Mouse (Mus musculus) MEL (cell line): Measurements from ENCODE around the gene Il1r2. TPM values are rescaled to one million over a fixed set of nuclear protein-coding genes. Genes with fewer than 3 reads are reported as not detected.

Experiments used
- DNase-seq: peaks from one replicate; pipeline ENCODE4 v3.0.0; 2011; ENCODE audit warnings: low read depth, low spot score
- H3K27ac ChIP-seq: 2 replicates; pipeline ENCODE4 v1.5.1; 2012; ENCODE audit warnings: low read depth, mild to moderate bottlenecking, control low read depth, low read length, moderate library complexity; ENCODE audit not compliant: control insufficient read depth
- H3K27me3 ChIP-seq, 2 experiments: fragments of 150-350 bp in 1 of 2; sonication (generic) in 1 of 2; 2 replicates each; pipeline ENCODE4 v1.6.1; 2012; ENCODE audit warnings: low read length in 2 of 2, mild to moderate bottlenecking in 2 of 2, improper control_type of control experiment in 1 of 2, moderate library complexity in 1 of 2; ENCODE audit not compliant: insufficient read depth in 2 of 2, control insufficient read depth in 1 of 2
- H3K36me3 ChIP-seq, 2 experiments: 2 replicates each; pipeline ENCODE4 v1.6.1; 2012 to 2014; ENCODE audit warnings: low read length in 2 of 2, improper control_type of control experiment in 1 of 2, inconsistent platforms in 1 of 2, mild to moderate bottlenecking in 1 of 2; ENCODE audit not compliant: insufficient read depth in 2 of 2, control insufficient read depth in 1 of 2
- H3K4me1 ChIP-seq, 2 experiments: fragments of 150-350 bp in 1 of 2; sonication (generic) in 1 of 2; 2 replicates each; pipeline ENCODE4 v1.6.1; 2012; ENCODE audit warnings: low read length in 2 of 2, improper control_type of control experiment in 1 of 2, mild to moderate bottlenecking in 1 of 2; ENCODE audit not compliant: insufficient read depth in 2 of 2, control insufficient read depth in 1 of 2
- H3K4me3 ChIP-seq, 2 experiments: fragments of 150-350 bp in 1 of 2; sonication (generic) in 1 of 2; 2 replicates each; pipeline ENCODE4 v1.5.1; 2012; ENCODE audit warnings: low read depth in 2 of 2, low read length in 2 of 2, mild to moderate bottlenecking in 2 of 2, moderate library complexity in 2 of 2, control low read depth in 1 of 2, improper control_type of control experiment in 1 of 2; ENCODE audit not compliant: control insufficient read depth in 1 of 2, insufficient read depth in 1 of 2
- H3K79me2 ChIP-seq: 2 replicates; pipeline ENCODE4 v1.6.1; 2012; ENCODE audit warnings: mild to moderate bottlenecking, low read length, moderate library complexity; ENCODE audit not compliant: control insufficient read depth, poor library complexity, insufficient read depth
- H3K9ac ChIP-seq: 2 replicates; pipeline ENCODE4 v1.6.1; 2012; ENCODE audit warnings: low read depth, mild to moderate bottlenecking, control low read depth, low read length, moderate library complexity; ENCODE audit not compliant: control insufficient read depth, poor library complexity, severe bottlenecking
- H3K9me3 ChIP-seq: fragments of 150-350 bp; sonication (generic); replicated peaks from 2 replicates; pipeline ENCODE4 v1.6.1; 2012; ENCODE audit warnings: mild to moderate bottlenecking, low read length, improper control_type of control experiment, moderate library complexity; ENCODE audit not compliant: insufficient read depth
- CHD1 ChIP-seq: IDR thresholded peaks from 2 replicates; pipeline ENCODE4 v1.6.1; 2012; ENCODE audit warnings: low read depth, mild to moderate bottlenecking, inconsistent platforms, low read length, improper control_type of control experiment
- CHD2 ChIP-seq: IDR thresholded peaks from 2 replicates; pipeline ENCODE4 v1.6.1; 2011; ENCODE audit warnings: low read length, improper control_type of control experiment
- CTCF ChIP-seq, 3 experiments: IDR thresholded peaks in 2 of 3; conservative IDR thresholded peaks in 1 of 3; 2 replicates each; pipeline ENCODE4 v1.5.1; 2011 to 2012; ENCODE audit warnings: low read length in 3 of 3, low read depth in 2 of 3, mild to moderate bottlenecking in 2 of 3, improper control_type of control experiment in 1 of 3, inconsistent platforms in 1 of 3, mixed read lengths in 1 of 3, moderate library complexity in 1 of 3; ENCODE audit not compliant: control insufficient read depth in 1 of 3, insufficient read depth in 1 of 3, poor library complexity in 1 of 3, severe bottlenecking in 1 of 3
- ELF1 ChIP-seq: IDR thresholded peaks from 2 replicates; pipeline ENCODE4 v1.6.1; 2014; ENCODE audit warnings: low read depth, mild to moderate bottlenecking, inconsistent platforms, low read length, improper control_type of control experiment, moderate library complexity
- EP300 ChIP-seq, 2 experiments: IDR thresholded peaks; 2 replicates each; pipeline ENCODE4 v1.6.1; 2011; ENCODE audit warnings: improper control_type of control experiment in 2 of 2, low read length in 2 of 2, low read depth in 1 of 2, mild to moderate bottlenecking in 1 of 2
- ETS1 ChIP-seq: IDR thresholded peaks from 2 replicates; pipeline ENCODE4 v1.6.1; 2012; ENCODE audit warnings: low read depth, mild to moderate bottlenecking, inconsistent platforms, low read length, improper control_type of control experiment, moderate library complexity
- MAFK ChIP-seq: IDR thresholded peaks from 2 replicates; pipeline ENCODE4 v1.6.1; 2011; ENCODE audit warnings: low read depth, mild to moderate bottlenecking, low read length, improper control_type of control experiment, borderline replicate concordance
- MAX ChIP-seq: IDR thresholded peaks from 2 replicates; pipeline ENCODE4 v1.6.1; 2011; ENCODE audit warnings: low read length, improper control_type of control experiment
- MAZ ChIP-seq: IDR thresholded peaks from 2 replicates; pipeline ENCODE4 v1.6.1; 2012; ENCODE audit warnings: low read depth, mild to moderate bottlenecking, inconsistent platforms, low read length, improper control_type of control experiment
- MYB ChIP-seq: IDR thresholded peaks from 2 replicates; pipeline ENCODE4 v1.6.1; 2011; ENCODE audit warnings: mild to moderate bottlenecking, low read depth, low read length, improper control_type of control experiment
- NRF1 ChIP-seq: IDR thresholded peaks from 2 replicates; pipeline ENCODE4 v1.6.1; 2014; ENCODE audit warnings: low read depth, mild to moderate bottlenecking, inconsistent platforms, low read length, improper control_type of control experiment, moderate library complexity; ENCODE audit not compliant: poor library complexity, insufficient read depth, severe bottlenecking
- POLR2A ChIP-seq, 2 experiments: IDR thresholded peaks; 2 replicates each; pipeline ENCODE4 v1.6.1; 2011 to 2012; ENCODE audit warnings: low read length in 2 of 2, mild to moderate bottlenecking in 2 of 2, control low read depth in 1 of 2, improper control_type of control experiment in 1 of 2, low read depth in 1 of 2, moderate library complexity in 1 of 2; ENCODE audit not compliant: control insufficient read depth in 1 of 2, insufficient read depth in 1 of 2, poor library complexity in 1 of 2
- RAD21 ChIP-seq: IDR thresholded peaks from 2 replicates; pipeline ENCODE4 v1.6.1; 2011; ENCODE audit warnings: mild to moderate bottlenecking, low read depth, low read length, improper control_type of control experiment
- SIN3A ChIP-seq: IDR thresholded peaks from 2 replicates; pipeline ENCODE4 v1.6.1; 2012; ENCODE audit warnings: low read length, improper control_type of control experiment, inconsistent platforms
- SMC3 ChIP-seq: IDR thresholded peaks from 2 replicates; pipeline ENCODE4 v1.6.1; 2011; ENCODE audit warnings: low read depth, low read length, improper control_type of control experiment
- TBP ChIP-seq: IDR thresholded peaks from 2 replicates; pipeline ENCODE4 v1.8.0; 2011; ENCODE audit warnings: low read depth, low read length, improper control_type of control experiment
- TCF12 ChIP-seq: IDR thresholded peaks from 2 replicates; pipeline ENCODE4 v1.6.1; 2014; ENCODE audit warnings: low read depth, mild to moderate bottlenecking, inconsistent platforms, low read length, improper control_type of control experiment, moderate library complexity
- UBTF ChIP-seq: IDR thresholded peaks from 2 replicates; pipeline ENCODE4 v1.6.1; 2012; ENCODE audit warnings: low read depth, mild to moderate bottlenecking, inconsistent platforms, low read length, improper control_type of control experiment, moderate library complexity, borderline replicate concordance; ENCODE audit not compliant: insufficient read depth
- ZNF384 ChIP-seq: IDR thresholded peaks from 2 replicates; pipeline ENCODE4 v1.6.1; 2012; ENCODE audit warnings: low read depth, mild to moderate bottlenecking, inconsistent platforms, low read length, improper control_type of control experiment
- polyA plus RNA-seq, 2 experiments: library from polyadenylated mRNA; stranded (reverse) in 1 of 2; unstranded in 1 of 2; fragments of >175 nt in 1 of 2; fragments of >200 nt in 1 of 2; gene quantifications; 2 replicates each; pipeline versions ENCODE4 v1.2.1 to v1.2.4; 2012; ENCODE audit warnings: low replicate concordance in 2 of 2, low read depth in 1 of 2; ENCODE audit not compliant: insufficient read length in 2 of 2, insufficient read depth in 1 of 2, missing spikeins in 1 of 2
- total RNA-seq: library from RNA; depleted of rRNA; stranded (reverse); fragments of 300-350 nt; gene quantifications from 2 replicates; pipeline ENCODE4 v1.2.3, GENCODE M21; 2012

The Il1r2 gene
- total and polyA plus RNA-seq, 3 experiments = not detected

GRCm38 (mm10) chr1:40061359-40061758 is 12.5 kb upstream of the Il1r2 start:
- Histone ChIP-seq H3K4me1 (no peaks in the 10 kb centered on the region), H3K27me3 (no peaks in the 10 kb centered on the region), H3K9ac (no peak overlapping the region), H3K27ac (no peak overlapping the region), H3K4me3 (no peak overlapping the region), H3K79me2 (no peaks in the 10 kb centered on the region), H3K9me3 (no peaks in the 10 kb centered on the region), H3K36me3 (no peaks in the 10 kb centered on the region)
- no peak for DNase-seq
- no peak for TF ChIP-seq ZNF384
- TF ChIP-seq ETS1 = no peak
- no peak for TF ChIP-seq RAD21
- no peak for TF ChIP-seq CTCF (IDR thresholded peaks at IDR 0.05 in 2 of 3, conservative IDR thresholded peaks at IDR 0.05 in 1 of 3; ENCODE audit: control insufficient read depth in 1 of 3, insufficient read depth in 1 of 3, low read depth in 2 of 3, low read length in 3 of 3, poor library complexity in 1 of 3, severe bottlenecking in 1 of 3)
- TF ChIP-seq MYB = no peak

- no peaks in the 10 kb centered on the region for H3K4me1 ChIP-seq
- H3K27ac ChIP-seq = no peak overlapping the region
- no peaks in the 10 kb centered on the region for H3K9me3 ChIP-seq
- no peak overlapping the region for H3K9ac ChIP-seq
- no peak for DNase-seq
- H3K27me3 ChIP-seq = no peaks in the 10 kb centered on the region
- TF ChIP-seq EP300 (IDR thresholded peaks at IDR 0.05; ENCODE audit: low read depth in 1 of 2, low read length in 2 of 2) (no peak), CHD2 (no peak), CHD1 (no peak), SIN3A (no peak), MAFK (no peak), UBTF (no peak), TBP (no peak)
- TF ChIP-seq, all 39 proteins: peak for 0
- H3K4me3 ChIP-seq = no peak overlapping the region
- H3K79me2 ChIP-seq = no peaks in the 10 kb centered on the region
- H3K36me3 ChIP-seq = no peaks in the 10 kb centered on the region
These were observed 10.5 kb upstream of the Il1r2 start for GRCm38 (mm10) chr1:40063409-40063808.

- Histone ChIP-seq H3K9ac (no peak overlapping the region), H3K4me3 (no peak overlapping the region), H3K4me1 (no peaks in the 10 kb centered on the region), H3K79me2 (no peaks in the 10 kb centered on the region), H3K27me3 (no peaks in the 10 kb centered on the region), H3K27ac (no peak overlapping the region), H3K9me3 (no peaks in the 10 kb centered on the region), H3K36me3 (no peaks in the 10 kb centered on the region)
- no peak for DNase-seq
- TF ChIP-seq CHD1 (no peak), ETS1 (no peak), MAZ (no peak), SMC3 (no peak), TCF12 (no peak), POLR2A (IDR thresholded peaks at IDR 0.05; ENCODE audit: control insufficient read depth in 1 of 2, insufficient read depth in 1 of 2, low read depth in 1 of 2, low read length in 2 of 2, poor library complexity in 1 of 2) (no peak), ELF1 (no peak), NRF1 (no peak), MAX (no peak)
These were observed 9.4 kb upstream of the Il1r2 start for GRCm38 (mm10) chr1:40064508-40064907.
